Mouse (Mus musculus): ENCODE results near the gene Hspbap1. TPM values are rescaled to one million over a fixed set of nuclear protein-coding genes. Genes with fewer than 3 reads are reported as not detected.

Gene Hspbap1
- polyA plus RNA-seq, 1 experiment from 2014 or later = 23.1 TPM

- peaks cover 17% of the 10 kb centered on the region for H3K4me1 ChIP-seq
- no peaks in the 10 kb centered on the region for H3K27me3 ChIP-seq
- no peaks in the 10 kb centered on the region for H3K9me3 ChIP-seq
- no peak for ATAC-seq (ENCODE audit: insufficient number of reproducible peaks, insufficient read depth, low FRiP score, low TSS enrichment)
- H3K4me2 ChIP-seq (replicated peaks) = no peak overlapping the region
- no peak overlapping the region for H3K4me3 ChIP-seq
- WGBS = 79% methylated on average over 2 of the region's 2 CpGs
- H3K36me3 ChIP-seq = no peaks in the 10 kb centered on the region
- H3K27ac ChIP-seq = no peak overlapping the region
- no peak overlapping the region for H3K9ac ChIP-seq
Measured at GRCm38 (mm10) chr16:35765449-35765848, 4.7 kb upstream of the Hspbap1 start.

- no peaks in the 10 kb centered on the region for H3K36me3 ChIP-seq
- peaks cover 23% of the 10 kb centered on the region for H3K4me1 ChIP-seq
- no peak for ATAC-seq (ENCODE audit: insufficient number of reproducible peaks, insufficient read depth, low FRiP score, low TSS enrichment)
- H3K27ac ChIP-seq = no peak overlapping the region
- H3K9ac ChIP-seq = no peak overlapping the region
- no peaks in the 10 kb centered on the region for H3K9me3 ChIP-seq
- no peak overlapping the region for H3K4me2 ChIP-seq (replicated peaks)
- no peaks in the 10 kb centered on the region for H3K27me3 ChIP-seq
- 75% methylated on average over 3 of the region's 3 CpGs for WGBS
- no peak overlapping the region for H3K4me3 ChIP-seq
Measured at GRCm38 (mm10) chr16:35766366-35766765, 3.8 kb upstream of the Hspbap1 start.

DNA sequence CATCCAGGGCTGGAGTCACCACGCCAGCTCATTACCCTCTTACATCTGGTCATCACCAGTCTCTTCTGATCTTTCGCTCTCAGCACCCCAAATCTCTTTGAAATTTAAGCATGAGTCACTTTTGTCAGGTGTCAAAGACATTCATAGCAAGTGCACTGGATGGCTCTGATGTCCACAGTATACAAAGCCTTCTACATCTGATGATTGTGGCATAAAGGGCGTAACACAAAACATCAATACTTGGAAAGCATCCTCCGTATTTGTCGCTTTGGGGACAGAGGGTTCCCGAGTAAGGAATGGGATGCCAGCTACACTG lies 1.7 kb upstream of the Hspbap1 start:
- H3K9ac ChIP-seq = peak overlapping the region; percentile 97
- H3K4me2 ChIP-seq (replicated peaks) = peak overlapping the region; percentile 91
- no peaks in the 10 kb centered on the region for H3K27me3 ChIP-seq
- 16% methylated on average over 6 of the region's 6 CpGs for WGBS
- H3K27ac ChIP-seq = no peak overlapping the region
- H3K36me3 ChIP-seq = no peaks in the 10 kb centered on the region
- no peaks in the 10 kb centered on the region for H3K9me3 ChIP-seq
- H3K4me3 ChIP-seq = peak overlapping the region; percentile 89
- H3K4me1 ChIP-seq = peaks cover 26% of the 10 kb centered on the region
- no peak for ATAC-seq (ENCODE audit: insufficient number of reproducible peaks, insufficient read depth, low FRiP score, low TSS enrichment)

DNA sequence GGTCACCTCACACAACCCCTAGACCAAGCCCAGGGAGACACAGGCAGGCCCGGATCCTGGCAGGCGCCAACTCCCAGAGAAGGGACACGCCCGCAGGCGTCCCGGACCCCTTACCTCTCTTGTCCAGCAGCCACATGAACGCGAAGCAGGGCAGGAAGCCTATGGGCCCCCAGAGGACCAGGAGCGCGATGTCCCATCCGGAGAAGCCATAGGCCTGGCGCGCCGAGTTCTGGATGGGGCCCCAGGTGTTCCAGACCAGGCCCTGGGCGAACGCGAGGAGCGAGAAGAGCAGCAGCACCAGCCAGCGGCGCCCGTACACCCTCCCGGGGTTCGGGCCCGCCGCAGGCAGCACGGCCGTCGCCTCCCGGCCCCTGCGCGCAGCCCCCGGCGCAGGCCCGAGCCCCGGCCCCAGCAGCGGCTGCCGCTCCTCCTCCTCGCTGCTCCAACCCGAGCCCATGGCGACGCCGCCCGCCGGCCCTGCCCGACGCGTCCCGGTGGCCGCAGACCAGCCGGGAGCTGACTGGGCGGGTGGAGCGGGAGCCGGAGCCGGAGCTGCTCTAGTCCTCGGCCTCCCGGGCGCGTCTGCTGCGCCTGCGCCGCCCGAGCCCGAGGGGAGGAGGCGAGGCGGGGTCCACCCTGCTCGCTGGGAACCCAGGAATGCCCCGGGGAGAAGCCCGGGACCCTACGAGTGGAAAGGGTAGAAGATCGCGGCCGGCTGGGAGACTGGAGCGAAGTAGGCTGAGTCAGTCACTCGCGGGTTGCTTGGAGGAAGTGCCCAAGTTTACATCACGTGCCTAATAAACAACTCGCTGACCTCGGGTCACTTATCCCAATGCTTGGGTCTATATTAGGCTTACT lies 1.2 kb upstream of the Hspbap1 start, which contains the start of gene Dirc2:
TSS of gene Dirc2 (minus strand) at position 572 of the 858 bp plus-strand sequence.
- H3K4me2 ChIP-seq (replicated peaks) = peak within 1 kb of the TSS; percentile 91
- under 1% methylated on average over 78 of the region's 78 CpGs for WGBS
- no peaks in the 10 kb centered on the region for H3K27me3 ChIP-seq
- H3K4me3 ChIP-seq = peak within 1 kb of the TSS; percentile 89
- peak within 1 kb of the TSS; percentile 97 for H3K9ac ChIP-seq
- H3K4me1 ChIP-seq = peaks cover 26% of the 10 kb centered on the region
- ATAC-seq (ENCODE audit: insufficient number of reproducible peaks, insufficient read depth, low FRiP score, low TSS enrichment) = peak; percentile 84
- peak within 1 kb of the TSS; percentile 72 for H3K27ac ChIP-seq
- H3K36me3 ChIP-seq = no peaks in the 10 kb centered on the region
- no peaks in the 10 kb centered on the region for H3K9me3 ChIP-seq

DNA sequence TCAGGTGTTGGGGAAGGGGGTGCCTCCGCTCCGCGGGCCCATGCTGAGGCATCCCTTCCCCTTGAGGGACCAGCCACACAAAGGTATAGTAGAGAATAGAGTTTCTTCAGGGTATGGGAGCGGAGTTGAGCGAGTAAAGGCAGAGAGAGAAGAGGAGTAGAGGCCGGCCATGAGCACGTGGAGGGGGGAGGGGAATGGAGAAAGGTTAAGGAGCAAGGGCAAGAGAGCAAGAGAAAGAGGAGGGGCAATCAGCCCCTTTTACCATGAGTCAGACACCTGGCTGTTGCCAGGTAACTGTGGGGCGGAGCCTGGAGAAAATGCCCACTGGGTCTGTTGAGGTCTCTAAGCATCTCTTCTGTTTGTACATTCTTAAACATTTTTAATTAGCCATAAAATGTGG lies 966 bp downstream of the Hspbap1 start:
- Histone ChIP-seq H3K4me3 (peak overlapping the region; percentile 89), H3K36me3 (no peaks in the 10 kb centered on the region), H3K4me1 (peaks cover 26% of the 10 kb centered on the region), H3K9ac (peak overlapping the region; percentile 73; the same call in 1 of the 2 replicates), H3K27me3 (no peaks in the 10 kb centered on the region), H3K27ac (no peak overlapping the region), H3K9me3 (no peaks in the 10 kb centered on the region), H3K4me2 (replicated peaks) (peak overlapping the region; percentile 91)
- no peak for ATAC-seq (ENCODE audit: insufficient number of reproducible peaks, insufficient read depth, low FRiP score, low TSS enrichment)
- WGBS = 18% methylated on average over 8 of the region's 8 CpGs

GRCm38 (mm10) chr16:35771606-35772005 lies 1.4 kb downstream of the Hspbap1 start:
- Histone ChIP-seq H3K36me3 (no peaks in the 10 kb centered on the region), H3K27ac (no peak overlapping the region), H3K9ac (no peak overlapping the region), H3K4me1 (peaks cover 24% of the 10 kb centered on the region), H3K4me2 (replicated peaks) (peak overlapping the region; percentile 91; the same call in 1 of the 2 replicates), H3K27me3 (no peaks in the 10 kb centered on the region), H3K9me3 (no peaks in the 10 kb centered on the region), H3K4me3 (no peak overlapping the region)
- WGBS = 86% methylated on average over 5 of the region's 5 CpGs
- no peak for ATAC-seq (ENCODE audit: insufficient number of reproducible peaks, insufficient read depth, low FRiP score, low TSS enrichment)

DNA sequence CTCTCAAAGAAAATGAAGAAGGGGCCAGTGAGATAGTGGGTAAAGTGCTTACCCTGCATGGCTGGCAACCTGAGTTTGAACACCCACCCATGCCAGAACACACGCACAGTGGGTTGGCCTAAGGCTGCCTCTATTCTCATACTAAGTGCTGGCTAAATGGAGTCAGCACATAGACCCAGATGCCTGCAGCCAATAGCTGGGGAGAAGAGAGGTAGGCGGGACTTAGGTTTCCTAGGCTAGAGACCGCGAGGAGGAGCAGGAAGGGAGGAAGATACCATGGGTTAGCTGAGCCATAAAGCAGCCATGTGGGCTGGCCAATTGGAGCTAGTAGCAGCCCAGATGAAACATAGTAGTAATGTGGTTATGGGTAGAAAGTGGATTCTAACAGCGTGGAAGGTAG lies 2.4 kb downstream of the Hspbap1 start:
- Histone ChIP-seq H3K4me1 (peaks cover 21% of the 10 kb centered on the region), H3K9ac (no peak overlapping the region), H3K27ac (no peak overlapping the region), H3K27me3 (no peaks in the 10 kb centered on the region), H3K4me2 (replicated peaks) (no peak overlapping the region), H3K36me3 (no peaks in the 10 kb centered on the region), H3K4me3 (no peak overlapping the region), H3K9me3 (no peaks in the 10 kb centered on the region)
- 90% methylated on average over 5 of the region's 5 CpGs for WGBS
- no peak for ATAC-seq (ENCODE audit: insufficient number of reproducible peaks, insufficient read depth, low FRiP score, low TSS enrichment)

- H3K9me3 ChIP-seq = no peaks in the 10 kb centered on the region
- no peak for ATAC-seq (ENCODE audit: insufficient number of reproducible peaks, insufficient read depth, low FRiP score, low TSS enrichment)
- 97% methylated on average over 1 of the region's 1 CpGs for WGBS
Measured at GRCm38 (mm10) chr16:35775835-35776234, 5.7 kb downstream of the Hspbap1 start.

GRCm38 (mm10) chr16:35776737-35777136 lies 6.6 kb downstream of the Hspbap1 start:
- H3K27ac ChIP-seq = no peak overlapping the region
- no peak overlapping the region for H3K9ac ChIP-seq
- no peaks in the 10 kb centered on the region for H3K27me3 ChIP-seq
- H3K4me3 ChIP-seq = no peak overlapping the region
- no peak overlapping the region for H3K4me2 ChIP-seq (replicated peaks)
- WGBS = 92% methylated on average over 7 of the region's 7 CpGs
- H3K4me1 ChIP-seq = no peaks in the 10 kb centered on the region
- no peaks in the 10 kb centered on the region for H3K36me3 ChIP-seq
- ATAC-seq (ENCODE audit: insufficient number of reproducible peaks, insufficient read depth, low FRiP score, low TSS enrichment) = no peak
- no peaks in the 10 kb centered on the region for H3K9me3 ChIP-seq

More at GRCm38 (mm10) chr16:35775835-35776234, 5.7 kb downstream of the Hspbap1 start:
- Histone ChIP-seq H3K9ac (no peak overlapping the region), H3K27ac (no peak overlapping the region), H3K36me3 (no peaks in the 10 kb centered on the region), H3K4me3 (no peak overlapping the region), H3K27me3 (no peaks in the 10 kb centered on the region), H3K4me2 (replicated peaks) (no peak overlapping the region), H3K4me1 (peaks cover 8% of the 10 kb centered on the region)

DNA sequence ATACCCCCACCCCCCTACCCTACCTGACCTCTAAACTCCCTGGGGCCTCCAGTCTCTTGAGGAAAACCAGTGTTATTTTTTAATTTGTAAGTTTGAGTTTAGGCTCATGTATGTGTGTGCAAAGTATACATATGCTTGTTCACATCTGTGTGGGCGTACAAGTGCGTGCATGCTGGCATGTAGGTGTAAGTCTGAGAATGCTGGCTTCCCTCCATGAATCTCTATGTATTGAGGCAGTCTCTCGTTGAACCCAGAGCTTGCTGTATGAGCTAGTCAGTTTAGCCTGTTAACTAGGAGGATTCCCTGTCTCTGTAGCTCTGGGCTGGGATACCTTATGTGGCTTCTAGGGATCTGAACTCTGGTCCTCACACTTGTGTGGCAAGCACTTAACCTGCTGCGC lies 7.6 kb downstream of the Hspbap1 start:
- H3K36me3 ChIP-seq = no peaks in the 10 kb centered on the region
- WGBS = 93% methylated on average over 4 of the region's 4 CpGs
- H3K4me1 ChIP-seq = no peaks in the 10 kb centered on the region
- no peaks in the 10 kb centered on the region for H3K27me3 ChIP-seq
- H3K9me3 ChIP-seq = no peaks in the 10 kb centered on the region
- no peak for ATAC-seq (ENCODE audit: insufficient number of reproducible peaks, insufficient read depth, low FRiP score, low TSS enrichment)
- H3K4me3 ChIP-seq = no peak overlapping the region
- H3K27ac ChIP-seq = no peak overlapping the region
- H3K9ac ChIP-seq = no peak overlapping the region
- no peak overlapping the region for H3K4me2 ChIP-seq (replicated peaks)

GRCm38 (mm10) chr16:35779681-35780080 lies 9.5 kb downstream of the Hspbap1 start:
- no peak overlapping the region for H3K27ac ChIP-seq
- no peaks in the 10 kb centered on the region for H3K36me3 ChIP-seq
- ATAC-seq (ENCODE audit: insufficient number of reproducible peaks, insufficient read depth, low FRiP score, low TSS enrichment) = no peak
- 70% methylated on average over 7 of the region's 7 CpGs for WGBS
- no peak overlapping the region for H3K9ac ChIP-seq
- no peaks in the 10 kb centered on the region for H3K27me3 ChIP-seq
- H3K4me1 ChIP-seq = no peaks in the 10 kb centered on the region
- H3K4me3 ChIP-seq = no peak overlapping the region
- H3K9me3 ChIP-seq = no peaks in the 10 kb centered on the region
- no peak overlapping the region for H3K4me2 ChIP-seq (replicated peaks)

DNA sequence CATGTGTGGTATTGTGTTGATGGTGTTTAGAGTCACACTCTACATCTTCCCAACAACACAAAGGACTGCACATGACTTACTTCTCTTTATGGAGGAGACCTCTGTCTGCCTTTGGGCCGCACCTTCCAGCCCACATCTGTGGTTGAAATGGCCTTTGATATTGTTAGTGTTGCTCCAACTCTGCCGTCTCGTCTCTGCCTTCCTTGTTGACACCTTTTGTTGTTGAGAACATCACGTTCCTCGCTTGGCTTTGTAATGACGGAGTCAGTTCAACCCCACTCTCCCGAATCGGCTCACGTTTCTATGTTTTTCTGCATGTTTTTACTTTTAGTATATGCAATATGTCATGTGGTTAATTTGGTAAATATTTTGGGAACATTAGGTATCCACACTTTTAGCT lies 10.9 kb downstream of the Hspbap1 start:
- no peak overlapping the region for H3K4me2 ChIP-seq (replicated peaks)
- H3K4me3 ChIP-seq = no peak overlapping the region
- H3K9ac ChIP-seq = no peak overlapping the region
- H3K4me1 ChIP-seq = no peaks in the 10 kb centered on the region
- H3K36me3 ChIP-seq = no peaks in the 10 kb centered on the region
- H3K27ac ChIP-seq = no peak overlapping the region
- H3K27me3 ChIP-seq = no peaks in the 10 kb centered on the region
- 92% methylated on average over 9 of the region's 9 CpGs for WGBS
- no peaks in the 10 kb centered on the region for H3K9me3 ChIP-seq
- ATAC-seq (ENCODE audit: insufficient number of reproducible peaks, insufficient read depth, low FRiP score, low TSS enrichment) = no peak

All from embryonic facial prominence, embryonic 12.5 days (tissue).